Mouse (Mus musculus) induced T-regulatory cell, adult 2 months (primary cell): ENCODE results near the gene Apol8.
"Not testable (repeated sequence)": the region's sequence is repeated elsewhere in the genome, so short reads cannot be mapped to it uniquely, and the experiment has no call there.

Experiments used
- DNase-seq: peaks from one replicate; pipeline ENCODE4 v3.0.0-alpha.2; 2012; ENCODE audit warnings: low read depth

Apol8 gene

DNA sequence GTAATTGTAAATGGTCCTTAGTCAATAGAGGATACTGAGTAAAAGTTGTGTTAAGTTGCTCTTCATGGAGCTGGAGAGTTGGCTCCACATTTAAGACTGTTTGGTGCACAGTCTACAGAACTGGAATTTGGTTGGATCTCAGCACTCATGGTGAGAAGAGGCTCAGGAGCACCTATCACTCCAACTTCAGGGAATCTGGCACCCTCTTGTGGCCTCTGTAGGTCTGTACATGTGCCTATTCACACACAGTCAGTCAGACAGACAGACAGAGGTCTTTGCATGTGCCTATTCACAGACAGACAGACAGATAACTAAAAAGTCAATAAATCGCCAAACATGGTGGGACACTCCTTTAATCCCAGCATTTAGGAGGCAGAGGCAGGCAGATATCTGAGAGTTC lies 6.3 kb downstream of the Apol8 start:
- peak; percentile 86 for DNase-seq

DNA sequence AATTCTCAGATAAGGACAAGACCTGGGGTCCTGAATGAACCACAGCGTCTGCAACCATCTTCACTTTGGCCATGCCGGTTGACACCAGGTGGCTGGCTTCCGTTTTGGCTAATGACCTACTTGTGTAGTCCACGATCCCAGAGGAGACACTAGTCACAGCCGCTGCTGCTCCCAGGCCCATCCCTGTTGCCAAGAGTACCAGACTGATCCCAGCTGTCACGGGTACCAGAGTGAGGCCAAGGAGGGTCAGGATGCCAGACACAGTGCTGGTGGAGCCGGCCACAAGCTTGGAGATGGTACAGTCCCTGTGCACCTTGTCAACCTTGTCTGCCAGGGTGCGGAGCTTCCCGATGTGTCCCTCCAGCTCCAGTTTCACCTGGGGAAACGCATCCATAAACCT lies 7.1 kb downstream of the Apol8 start:
- DNase-seq = no peak

DNA sequence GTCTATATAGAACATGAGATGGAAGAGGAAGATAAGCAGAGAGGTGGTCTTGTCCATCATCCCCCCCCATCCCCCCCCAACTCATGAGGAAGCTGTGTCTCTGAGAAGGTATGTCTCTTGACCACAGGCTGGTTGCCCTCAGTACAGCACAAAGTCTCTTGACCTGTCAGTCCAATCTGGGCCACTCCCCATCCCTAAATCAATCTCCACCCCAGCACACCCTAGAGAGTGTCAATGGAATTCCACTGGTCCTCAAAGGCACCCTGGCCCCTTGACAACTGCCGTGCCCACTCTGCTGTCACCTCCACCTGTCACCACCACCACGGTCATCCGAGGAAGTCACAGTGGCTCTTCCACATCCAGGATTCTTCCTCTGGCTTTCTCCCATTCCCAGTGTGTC lies 8.4 kb downstream of the Apol8 start:
- no peak for DNase-seq

- DNase-seq = no peak
Measured at GRCm38 (mm10) chr15:77746326-77746725, 10.5 kb downstream of the Apol8 start.

GRCm38 (mm10) chr15:77745081-77745480 lies 11.7 kb downstream of the Apol8 start:
- DNase-seq = no peak

DNA sequence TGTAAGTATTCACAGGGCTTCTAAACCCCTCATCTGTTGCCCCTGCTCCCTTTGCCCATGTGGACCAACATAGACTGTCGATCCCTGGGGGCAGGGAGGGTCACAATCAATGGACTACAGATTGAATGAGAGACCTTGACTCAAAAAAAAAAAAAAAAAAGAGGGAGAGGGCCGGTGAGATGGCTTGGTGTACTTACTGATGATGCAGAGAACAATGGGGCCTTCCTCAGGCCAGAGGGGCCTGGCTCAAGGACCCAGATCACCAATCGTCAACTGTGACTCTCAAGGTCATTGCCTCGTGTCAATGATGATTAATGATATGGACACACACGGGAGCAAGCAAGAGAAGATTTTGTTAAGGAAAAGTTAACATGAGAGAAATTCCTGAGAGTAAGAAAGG lies 12.2 kb downstream of the Apol8 start:
- DNase-seq = no peak

DNA sequence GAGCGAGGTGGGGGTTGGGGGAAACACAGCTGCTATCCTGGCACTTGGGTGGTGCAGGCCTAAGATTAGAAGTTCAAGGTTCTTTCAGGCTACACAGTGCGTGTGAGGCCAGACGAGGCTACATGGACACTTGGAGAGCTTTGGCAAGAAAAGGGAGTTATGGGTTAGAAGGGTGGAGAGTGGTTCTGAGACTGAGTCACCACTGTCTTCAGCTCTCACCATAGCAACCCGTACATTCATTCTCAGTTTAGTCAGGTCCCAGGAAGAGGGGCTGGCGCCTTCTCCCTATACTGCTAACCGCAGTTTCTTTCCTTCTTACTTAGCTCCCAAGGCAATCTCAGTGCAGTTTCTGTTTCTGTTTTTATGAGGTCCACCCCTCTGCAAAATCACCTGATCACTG lies 15.2 kb downstream of the Apol8 start:
- DNase-seq = not testable (repeated sequence)

- DNase-seq = peak; percentile 65
Measured at GRCm38 (mm10) chr15:77740511-77741297, 16.1 kb downstream of the Apol8 start.

DNA sequence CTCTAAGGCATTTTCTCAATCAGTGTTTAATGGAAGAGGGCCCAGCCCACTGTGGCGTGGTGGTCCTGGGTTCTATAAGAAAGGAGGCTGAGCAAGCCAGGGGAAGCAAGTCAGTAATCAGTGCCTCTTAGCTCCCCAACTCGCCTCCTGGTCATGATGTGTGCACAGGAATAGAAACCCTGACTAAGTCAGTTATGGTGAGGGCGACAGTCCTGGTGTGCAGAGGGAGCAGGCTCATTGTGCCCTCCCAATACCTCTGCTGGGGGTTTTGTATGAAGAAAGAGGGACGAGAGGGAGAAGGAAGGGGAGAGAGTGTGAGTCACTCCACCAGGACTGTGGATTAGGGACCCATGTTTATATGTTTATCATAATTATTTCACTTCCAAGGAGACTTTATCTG lies 22.9 kb downstream of the Apol8 start:
- DNase-seq = not testable (repeated sequence)

GRCm38 (mm10) chr15:77733380-77733779 lies 23.4 kb downstream of the Apol8 start:
- peak; percentile 92 for DNase-seq

DNA sequence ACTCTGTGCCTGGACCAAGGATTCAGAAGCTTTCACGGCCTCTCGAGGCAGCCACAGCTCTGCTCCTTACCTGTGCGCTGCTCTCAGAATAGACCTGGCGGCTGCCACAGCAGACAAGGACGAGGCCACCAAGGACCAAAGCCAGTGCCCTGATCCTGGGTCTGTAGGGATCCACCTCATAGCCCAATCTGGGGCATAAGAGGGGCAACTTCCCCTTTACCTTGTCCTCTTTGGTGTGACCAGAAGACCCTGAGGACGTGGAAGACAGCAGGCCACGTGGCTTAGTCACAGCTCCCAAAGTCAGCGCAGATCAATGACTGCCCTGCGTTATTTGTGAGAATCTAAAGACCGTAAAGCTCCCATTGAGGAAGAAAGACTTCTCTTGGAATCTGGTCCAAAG lies 24.0 kb downstream of the Apol8 start:
- DNase-seq = not testable (repeated sequence)

- peak; percentile 10 for DNase-seq
Measured at GRCm38 (mm10) chr15:77731605-77732004, 25.2 kb downstream of the Apol8 start.

- DNase-seq = not testable (repeated sequence)
Measured at GRCm38 (mm10) chr15:77728739-77729138, 28.1 kb downstream of the Apol8 start, which contains the start of gene Apol9b. Gene Apol9b (plus strand): TSS chr15:77729039.

GRCm38 (mm10) chr15:77727745-77728144 lies 29.1 kb downstream of the Apol8 start:
- not testable (repeated sequence) for DNase-seq

GRCm38 (mm10) chr15:77727139-77727538 lies 29.7 kb downstream of the Apol8 start:
- DNase-seq = peak; percentile 64

DNA sequence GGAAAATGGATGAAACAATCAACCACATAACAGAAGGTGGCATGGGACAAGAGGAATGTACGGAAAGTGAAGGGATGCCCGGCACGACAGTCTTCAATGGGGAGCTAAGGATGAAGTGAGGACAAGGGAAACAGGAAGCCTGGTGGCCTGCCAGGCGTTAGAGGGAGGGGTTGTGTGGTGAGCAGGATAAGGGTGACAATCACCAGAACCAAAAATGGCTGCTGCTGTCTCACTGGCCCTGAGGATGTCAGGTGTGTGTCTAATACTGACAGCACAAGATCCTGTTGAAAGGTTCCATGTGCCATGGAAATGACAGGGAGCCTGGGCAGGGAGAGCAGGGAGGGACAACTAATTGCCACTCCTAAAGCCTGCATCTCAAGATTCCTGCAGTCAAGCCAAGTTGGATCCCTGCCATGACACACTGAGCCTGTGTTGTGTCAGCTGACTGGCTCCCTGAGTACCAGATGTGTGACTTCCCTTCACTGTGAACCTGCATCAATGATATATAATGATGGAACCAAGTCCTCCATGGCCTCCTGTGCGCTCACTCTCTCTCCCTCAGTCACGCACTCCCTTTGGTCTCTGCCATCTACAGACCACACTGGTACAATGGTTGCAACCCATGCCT lies 31.3 kb downstream of the Apol8 start:
- not testable (repeated sequence) for DNase-seq

DNA sequence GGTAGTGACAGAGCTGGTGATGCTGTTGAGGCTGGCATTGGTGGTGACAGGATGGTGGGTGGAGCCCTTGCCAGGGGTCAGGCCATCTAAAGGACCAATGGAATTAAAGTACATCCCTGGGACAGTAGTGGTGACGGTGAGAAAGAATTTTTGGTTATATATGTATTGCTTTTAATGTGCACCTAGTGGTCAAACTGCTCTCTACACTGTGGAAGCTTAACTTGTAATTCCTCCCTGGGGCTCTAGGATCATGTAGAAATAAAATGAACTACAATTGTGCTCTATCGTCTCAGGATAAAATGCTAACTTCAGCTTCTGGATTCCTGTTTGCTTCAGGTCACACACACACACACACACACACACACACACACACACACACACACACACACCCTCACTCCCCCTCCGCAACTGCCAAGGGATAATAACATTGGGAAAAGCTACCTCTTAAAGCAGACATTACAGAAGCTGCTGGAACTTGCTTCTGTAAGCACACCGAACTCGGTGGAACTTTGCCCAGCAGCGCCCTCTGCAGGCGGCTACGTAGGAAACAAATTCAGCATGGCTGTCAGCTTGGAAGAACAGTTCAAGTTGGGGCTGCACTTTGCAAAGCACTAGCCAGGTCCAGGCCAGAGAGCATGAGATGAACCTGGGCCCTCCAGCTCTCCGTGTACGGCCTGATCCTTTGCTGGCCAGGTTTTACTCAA lies 32.4 kb downstream of the Apol8 start:
- not testable (repeated sequence) for DNase-seq

- DNase-seq = not testable (repeated sequence)
Measured at GRCm38 (mm10) chr15:77721509-77721908, 35.3 kb downstream of the Apol8 start.

- not testable (repeated sequence) for DNase-seq
Measured at GRCm38 (mm10) chr15:77718240-77718639, 38.6 kb downstream of the Apol8 start.

DNA sequence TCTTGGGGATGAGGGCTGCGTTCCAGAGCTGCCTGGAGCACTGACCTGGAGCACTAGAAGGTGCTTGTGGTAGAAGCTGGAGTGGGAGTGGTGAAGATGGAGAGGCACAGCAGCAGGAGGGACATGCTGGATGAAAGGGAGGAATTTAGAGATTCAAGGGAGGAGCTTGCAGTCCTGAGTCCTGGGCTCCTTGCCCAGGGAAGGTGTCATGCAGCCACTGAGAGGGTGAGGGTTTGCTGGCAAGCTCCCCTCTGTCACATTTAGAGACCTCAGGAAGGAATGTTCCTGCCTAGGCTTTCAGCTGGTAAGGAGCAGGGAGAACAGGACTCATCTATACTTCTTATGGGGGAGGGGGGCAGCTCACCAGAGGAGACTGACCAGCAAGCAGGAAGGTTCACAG lies 47.9 kb downstream of the Apol8 start:
- not testable (repeated sequence) for DNase-seq

- DNase-seq = not testable (repeated sequence)
Measured at GRCm38 (mm10) chr15:77705306-77705705, 51.5 kb downstream of the Apol8 start.

DNA sequence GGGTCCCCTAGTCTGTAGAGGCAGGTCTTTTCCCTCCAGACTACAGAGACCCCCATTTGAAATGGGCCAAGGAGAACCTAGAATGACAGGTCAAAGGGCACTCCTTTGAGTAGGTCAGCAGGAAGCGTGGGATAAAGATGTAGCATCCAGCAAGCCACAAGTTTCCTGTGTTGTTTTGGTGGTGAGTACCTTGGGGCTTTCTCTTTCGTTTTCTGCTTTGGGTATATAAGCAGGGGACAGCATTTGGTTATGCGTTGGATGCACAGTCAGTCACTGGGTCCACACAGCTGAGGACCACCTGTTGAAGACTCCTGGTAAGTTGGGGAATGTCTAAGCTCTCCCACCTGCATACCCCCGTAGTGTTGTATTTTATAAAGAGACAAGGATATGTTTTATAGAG lies 58.1 kb downstream of the Apol8 start, which contains the start of gene Apol7e:
Apol7e (plus strand) TSS at position 202 of the 400 bp plus-strand sequence.
- DNase-seq = peak; percentile 73
